Mouse (Mus musculus): Measurements from ENCODE around the gene Scp2d1.
"Not testable (repeated sequence)": the region's sequence is repeated elsewhere in the genome, so short reads cannot be mapped to it uniquely, and the experiment has no call there.

Scp2d1 gene

GRCm38 (mm10) chr2:144823356-144823755 is at the start of gene Scp2d1:
Scp2d1 (plus strand) TSS chr2:144823656.
- not testable (repeated sequence) for DNase-seq (ENCODE audit: low spot score)

GRCm38 (mm10) chr2:144774636-144775160 is 48.8 kb upstream of the Scp2d1 start:
- no peak for DNase-seq (ENCODE audit: low spot score)

- DNase-seq (ENCODE audit: low spot score): no peak
These were observed 47.8 kb upstream of the Scp2d1 start for GRCm38 (mm10) chr2:144775626-144776025.

- no peak for DNase-seq (ENCODE audit: low spot score)
These were observed 44.2 kb upstream of the Scp2d1 start for GRCm38 (mm10) chr2:144779263-144779662.

GRCm38 (mm10) chr2:144780731-144781130 is 42.7 kb upstream of the Scp2d1 start:
- no peak for DNase-seq (ENCODE audit: low spot score)

- DNase-seq (ENCODE audit: low spot score): no peak
These were observed 41.6 kb upstream of the Scp2d1 start for GRCm38 (mm10) chr2:144781871-144782270.

- DNase-seq (ENCODE audit: low spot score): no peak
These were observed 41.0 kb upstream of the Scp2d1 start for GRCm38 (mm10) chr2:144782481-144782880.

- no peak for DNase-seq (ENCODE audit: low spot score)
These were observed 40.3 kb upstream of the Scp2d1 start for GRCm38 (mm10) chr2:144783190-144783589.

- DNase-seq (ENCODE audit: low spot score): no peak
These were observed 39.6 kb upstream of the Scp2d1 start for GRCm38 (mm10) chr2:144783831-144784230.

GRCm38 (mm10) chr2:144791671-144792294 is 31.7 kb upstream of the Scp2d1 start:
- no peak for DNase-seq (ENCODE audit: low spot score)

GRCm38 (mm10) chr2:144797515-144797914 is 25.9 kb upstream of the Scp2d1 start:
- no peak for DNase-seq (ENCODE audit: low spot score)

GRCm38 (mm10) chr2:144807766-144808754 is 15.4 kb upstream of the Scp2d1 start:
- DNase-seq (ENCODE audit: low spot score): no peak

- no peak for DNase-seq (ENCODE audit: low spot score)
These were observed 5.1 kb downstream of the Scp2d1 start for GRCm38 (mm10) chr2:144828457-144828985.

- DNase-seq (ENCODE audit: low spot score): no peak
These were observed 13.3 kb downstream of the Scp2d1 start for GRCm38 (mm10) chr2:144836667-144837311.

- DNase-seq (ENCODE audit: low spot score): no peak
These were observed 13.8 kb downstream of the Scp2d1 start for GRCm38 (mm10) chr2:144837312-144837679.

GRCm38 (mm10) chr2:144868827-144869226 is 45.4 kb downstream of the Scp2d1 start:
- DNase-seq (ENCODE audit: low spot score): no peak

Data from urinary bladder, postnatal 10 days (tissue).